Mouse (Mus musculus): ENCODE results near the gene Adamts20.
"Not testable (repeated sequence)": the region's sequence is repeated elsewhere in the genome, so short reads cannot be mapped to it uniquely, and the experiment has no call there.

Gene Adamts20

GRCm38 (mm10) chr15:94465318-94465717 is at the start of gene Adamts20:
Gene Adamts20 (minus strand): TSS chr15:94465418.
- no peak for DNase-seq (ENCODE audit: low spot score in 2 of 2)

- DNase-seq (ENCODE audit: low spot score in 2 of 2): no peak
These were observed 38.4 kb upstream of the Adamts20 start for GRCm38 (mm10) chr15:94503451-94504215.

- DNase-seq (ENCODE audit: low spot score in 2 of 2): no peak
These were observed 34.0 kb upstream of the Adamts20 start for GRCm38 (mm10) chr15:94499260-94499659.

GRCm38 (mm10) chr15:94495936-94496335 is 30.7 kb upstream of the Adamts20 start:
- no peak for DNase-seq (ENCODE audit: low spot score in 2 of 2)

GRCm38 (mm10) chr15:94494445-94494844 is 29.2 kb upstream of the Adamts20 start:
- DNase-seq (ENCODE audit: low spot score in 2 of 2): no peak

- no peak for DNase-seq (ENCODE audit: low spot score in 2 of 2)
These were observed 24.2 kb upstream of the Adamts20 start for GRCm38 (mm10) chr15:94489433-94489832.

GRCm38 (mm10) chr15:94488028-94488427 is 22.8 kb upstream of the Adamts20 start:
- not testable (repeated sequence) for DNase-seq (ENCODE audit: low spot score in 2 of 2)

GRCm38 (mm10) chr15:94482555-94482954 is 17.3 kb upstream of the Adamts20 start:
- DNase-seq (ENCODE audit: low spot score in 2 of 2): no peak

GRCm38 (mm10) chr15:94480792-94481191 is 15.6 kb upstream of the Adamts20 start:
- DNase-seq (ENCODE audit: low spot score in 2 of 2): no peak

GRCm38 (mm10) chr15:94480248-94480647 is 15.0 kb upstream of the Adamts20 start:
- no peak for DNase-seq (ENCODE audit: low spot score in 2 of 2)

GRCm38 (mm10) chr15:94479513-94480136 is 14.4 kb upstream of the Adamts20 start:
- no peak for DNase-seq (ENCODE audit: low spot score in 2 of 2)

- no peak for DNase-seq (ENCODE audit: low spot score in 2 of 2)
These were observed 13.5 kb upstream of the Adamts20 start for GRCm38 (mm10) chr15:94478706-94479105.

- DNase-seq (ENCODE audit: low spot score in 2 of 2): no peak
These were observed 12.1 kb upstream of the Adamts20 start for GRCm38 (mm10) chr15:94477287-94477686.

- no peak for DNase-seq (ENCODE audit: low spot score in 2 of 2)
These were observed 10.8 kb upstream of the Adamts20 start for GRCm38 (mm10) chr15:94475975-94476374.

- no peak for DNase-seq (ENCODE audit: low spot score in 2 of 2)
These were observed 5.1 kb upstream of the Adamts20 start for GRCm38 (mm10) chr15:94470361-94470760.

GRCm38 (mm10) chr15:94464881-94465280 is 337 bp downstream of the Adamts20 start:
- DNase-seq (ENCODE audit: low spot score in 2 of 2): no peak

- no peak for DNase-seq (ENCODE audit: low spot score in 2 of 2)
These were observed 2.0 kb downstream of the Adamts20 start for GRCm38 (mm10) chr15:94463251-94463650.

- no peak for DNase-seq (ENCODE audit: low spot score in 2 of 2)
These were observed 3.0 kb downstream of the Adamts20 start for GRCm38 (mm10) chr15:94462206-94462605.

- DNase-seq (ENCODE audit: low spot score in 2 of 2): no peak
These were observed 4.1 kb downstream of the Adamts20 start for GRCm38 (mm10) chr15:94461166-94461565.

- no peak for DNase-seq (ENCODE audit: low spot score in 2 of 2)
These were observed 7.4 kb downstream of the Adamts20 start for GRCm38 (mm10) chr15:94457636-94458390.

GRCm38 (mm10) chr15:94452848-94453247 is 12.4 kb downstream of the Adamts20 start:
- DNase-seq (ENCODE audit: low spot score in 2 of 2): no peak

- DNase-seq (ENCODE audit: low spot score in 2 of 2): no peak
These were observed 13.6 kb downstream of the Adamts20 start for GRCm38 (mm10) chr15:94451600-94451999.
